Mouse (Mus musculus): ENCODE measurements around the gene Misp. TPM values are rescaled to one million over a fixed set of nuclear protein-coding genes. Genes with fewer than 3 reads are reported as not detected.

Gene Misp
- total RNA-seq, 2 experiments from 2014 or later, result 1.7 TPM; not detected in 1

Small RNA genes within 50 kb of the gene (microRNA-seq; reads per million reads assigned to microRNA genes)
- not detected for gene Mir6910

Other genes starting within 250 kb of the Misp start
- gene Theg, start 233.7 kb upstream of the Misp start, total RNA-seq (2021), result 1 to 10 TPM; 1.1 to 1.3 TPM
- 10 to 100 TPM; 15.7 to 16.3 TPM for gene C2cd4c, start 207.0 kb upstream of the Misp start, total RNA-seq (2021)
- gene Shc2, start 183.1 kb upstream of the Misp start, total RNA-seq (2021), result 10 to 100 TPM; 43.7 to 52.3 TPM
- under 1 TPM; 0.25 to 0.63 TPM for gene Odf3l2, start 175.3 kb upstream of the Misp start, total RNA-seq (2021)
- not detected for gene Madcam1, start 156.4 kb upstream of the Misp start, total RNA-seq (2021)
- gene Tpgs1, start 151.6 kb upstream of the Misp start, total RNA-seq (2021), result 10 to 100 TPM; 71.4 to 91.6 TPM
- gene Cdc34, start 138.8 kb upstream of the Misp start, total RNA-seq (2021), result 10 to 100 TPM; 76.2 to 90.0 TPM
- 1 to 10 TPM; 1.8 to 2.0 TPM for gene Gzmm, start 132.0 kb upstream of the Misp start, total RNA-seq (2021)
- 100 to 1,000 TPM; 593 to 646 TPM for gene Bsg, start 116.5 kb upstream of the Misp start, total RNA-seq (2021)
- 100 to 1,000 TPM; 128 to 152 TPM for gene Hcn2, start 104.4 kb upstream of the Misp start, total RNA-seq (2021)
- 10 to 100 TPM; 44.9 to 49.7 TPM for gene Polrmt, start 74.4 kb upstream of the Misp start, total RNA-seq (2021)
- gene Fgf22, start 65.9 kb upstream of the Misp start, total RNA-seq (2021), result 1 to 10 TPM; 4.0 to 4.7 TPM
- gene Rnf126, start 54.0 kb upstream of the Misp start, total RNA-seq (2021), result 100 to 1,000 TPM in 1 of 2 experiments, 10 to 100 TPM in 1; 92.7 to 104 TPM
- gene Fstl3, start 43.7 kb upstream of the Misp start, total RNA-seq (2021), result 1 to 10 TPM; 2.8 to 3.6 TPM
- under 1 TPM; 0.74 to 0.79 TPM for gene Prss57, start 30.0 kb upstream of the Misp start, total RNA-seq (2021)
- gene Palm, start 27.4 kb upstream of the Misp start, total RNA-seq (2021), result 100 to 1,000 TPM; 321 to 357 TPM
- gene Ptbp1, start 33.4 kb downstream of the Misp start, total RNA-seq (2021), result 10 to 100 TPM; 40.2 to 51.9 TPM
- 1 to 10 TPM; 2.2 to 2.4 TPM for gene Prtn3, start 53.5 kb downstream of the Misp start, total RNA-seq (2021)
- gene Plppr3, start 53.6 kb downstream of the Misp start, total RNA-seq (2021), result 10 to 100 TPM; 50.4 to 57.1 TPM
- gene Elane, start 65.3 kb downstream of the Misp start, total RNA-seq (2021), result not detected
- not detected for gene Cfd, start 69.9 kb downstream of the Misp start, total RNA-seq (2021)
- 10 to 100 TPM; 53.2 to 60.6 TPM for gene Med16, start 87.9 kb downstream of the Misp start, total RNA-seq (2021)
- not detected for gene Gm26602, start 89.9 kb downstream of the Misp start, total RNA-seq (2021)
- 1 to 10 TPM; 6.7 to 8.2 TPM for gene Kiss1r, start 96.0 kb downstream of the Misp start, total RNA-seq (2021)
- gene R3hdm4, start 100.2 kb downstream of the Misp start, total RNA-seq (2021), result 100 to 1,000 TPM; 349 to 368 TPM
- gene Arid3a, start 106.1 kb downstream of the Misp start, total RNA-seq (2021), result 1 to 10 TPM; 6.3 to 6.5 TPM
- gene Wdr18, start 139.2 kb downstream of the Misp start, total RNA-seq (2021), result 10 to 100 TPM; 44.2 to 46.3 TPM
- under 1 TPM in 1 of 2 experiments, not detected in 1; 0.10 TPM for gene Grin3b, start 149.7 kb downstream of the Misp start, total RNA-seq (2021)
- 100 to 1,000 TPM; 122 TPM for gene Tmem259, start 163.3 kb downstream of the Misp start, total RNA-seq (2021)
- 1 to 10 TPM; 4.7 to 7.6 TPM for gene Cnn2, start 167.6 kb downstream of the Misp start, total RNA-seq (2021)
- 10 to 100 TPM; 10.3 to 13.0 TPM for gene Abca7, start 175.5 kb downstream of the Misp start, total RNA-seq (2021)
- gene Arhgap45, start 195.7 kb downstream of the Misp start, total RNA-seq (2021), result 1 to 10 TPM; 3.3 to 5.3 TPM
- 10 to 100 TPM; 69.2 to 83.6 TPM for gene Polr2e, start 218.8 kb downstream of the Misp start, total RNA-seq (2021)
- gene Gpx4, start 226.2 kb downstream of the Misp start, total RNA-seq (2021), result 100 to 1,000 TPM; 468 to 559 TPM